Mouse (Mus musculus): ENCODE data around the gene Shf. TPM values are rescaled to one million over a fixed set of nuclear protein-coding genes. Genes with fewer than 3 reads are reported as not detected.

Shf gene
- polyA plus RNA-seq, 1 experiment from 2014 or later, result 12.0 TPM

GRCm38 (mm10) chr2:122367181-122367580 lies 1.8 kb downstream of the Shf start:
- Histone ChIP-seq H3K9me3 (no peaks in the 10 kb centered on the region), H3K9ac (peak overlapping the region; percentile 88), H3K36me3 (replicated peaks) (peaks cover 6% of the 10 kb centered on the region; the same call in 1 of the 2 replicates), H3K27me3 (replicated peaks) (no peaks in the 10 kb centered on the region), H3K4me1 (peaks cover 29% of the 10 kb centered on the region), H3K27ac (no peak overlapping the region), H3K4me2 (peak overlapping the region; percentile 68), H3K4me3 (peak overlapping the region; percentile 91)
- 21% methylated on average over 4 of the region's 4 CpGs for WGBS
- no peak for ATAC-seq (replicated peaks)

- Histone ChIP-seq H3K4me3 (peak overlapping the region; percentile 91), H3K4me1 (peaks cover 29% of the 10 kb centered on the region), H3K36me3 (replicated peaks) (peaks cover 6% of the 10 kb centered on the region; the same call in 1 of the 2 replicates), H3K27ac (0 out of 2 replicates have a peak overlapping the region, but pooled peaks have one; percentile 21), H3K9me3 (no peaks in the 10 kb centered on the region), H3K27me3 (replicated peaks) (no peaks in the 10 kb centered on the region), H3K9ac (0 out of 2 replicates have a peak overlapping the region, but pooled peaks have one; percentile 10), H3K4me2 (peak overlapping the region; percentile 68)
- ATAC-seq (replicated peaks), result no peak
- 11% methylated on average over 5 of the region's 5 CpGs for WGBS
These were observed 2.3 kb downstream of the Shf start for GRCm38 (mm10) chr2:122366706-122367105.

- 54% methylated on average over 3 of the region's 3 CpGs for WGBS
- no peaks in the 10 kb centered on the region for H3K27me3 ChIP-seq (replicated peaks)
- no peaks in the 10 kb centered on the region for H3K9me3 ChIP-seq
- H3K27ac ChIP-seq, result 0 out of 2 replicates have a peak overlapping the region, but pooled peaks have one; percentile 21
- peaks cover 29% of the 10 kb centered on the region for H3K4me1 ChIP-seq
- peak overlapping the region; percentile 91; the same call in 1 of the 2 replicates for H3K4me3 ChIP-seq
- no peak for ATAC-seq (replicated peaks)
- no peak overlapping the region for H3K9ac ChIP-seq
- H3K4me2 ChIP-seq, result peak overlapping the region; percentile 68
- peaks cover 6% of the 10 kb centered on the region; the same call in 1 of the 2 replicates for H3K36me3 ChIP-seq (replicated peaks)
These were observed 2.9 kb downstream of the Shf start for GRCm38 (mm10) chr2:122366039-122366438.

GRCm38 (mm10) chr2:122365244-122365866 lies 3.6 kb downstream of the Shf start:
- Histone ChIP-seq H3K4me1 (peaks cover 29% of the 10 kb centered on the region), H3K27ac (no peak overlapping the region), H3K9ac (no peak overlapping the region), H3K4me3 (no peak overlapping the region), H3K4me2 (peak overlapping the region; percentile 68; the same call in 1 of the 2 replicates), H3K9me3 (no peaks in the 10 kb centered on the region), H3K27me3 (replicated peaks) (no peaks in the 10 kb centered on the region), H3K36me3 (replicated peaks) (peaks cover 6% of the 10 kb centered on the region; the same call in 1 of the 2 replicates)
- ATAC-seq (replicated peaks), result no peak
- WGBS, result 88% methylated on average over 10 of the region's 10 CpGs

GRCm38 (mm10) chr2:122364352-122364944 lies 4.5 kb downstream of the Shf start:
- H3K4me3 ChIP-seq, result no peak overlapping the region
- no peaks in the 10 kb centered on the region for H3K9me3 ChIP-seq
- WGBS, result 84% methylated on average over 3 of the region's 3 CpGs
- no peak overlapping the region for H3K4me2 ChIP-seq
- no peak overlapping the region for H3K27ac ChIP-seq
- H3K36me3 ChIP-seq (replicated peaks), result peaks cover 6% of the 10 kb centered on the region; the same call in 1 of the 2 replicates
- ATAC-seq (replicated peaks), result no peak
- no peak overlapping the region for H3K9ac ChIP-seq
- H3K27me3 ChIP-seq (replicated peaks), result no peaks in the 10 kb centered on the region
- peaks cover 29% of the 10 kb centered on the region for H3K4me1 ChIP-seq

- no peak for ATAC-seq (replicated peaks)
- no peaks in the 10 kb centered on the region for H3K27me3 ChIP-seq (replicated peaks)
- WGBS, result 79% methylated on average over 13 of the region's 13 CpGs
- H3K4me2 ChIP-seq, result no peak overlapping the region
- H3K27ac ChIP-seq, result no peak overlapping the region
- no peak overlapping the region for H3K9ac ChIP-seq
- peaks cover 25% of the 10 kb centered on the region for H3K4me1 ChIP-seq
- no peak overlapping the region for H3K4me3 ChIP-seq
- H3K36me3 ChIP-seq (replicated peaks), result peaks cover 6% of the 10 kb centered on the region; the same call in 1 of the 2 replicates
- H3K9me3 ChIP-seq, result no peaks in the 10 kb centered on the region
These were observed 6.1 kb downstream of the Shf start for GRCm38 (mm10) chr2:122362622-122363523.

- no peak overlapping the region for H3K9ac ChIP-seq
- H3K27ac ChIP-seq, result no peak overlapping the region
- H3K4me2 ChIP-seq, result no peak overlapping the region
- 61% methylated on average over 10 of the region's 10 CpGs for WGBS
- H3K4me1 ChIP-seq, result peaks cover 17% of the 10 kb centered on the region
- peaks cover 9% of the 10 kb centered on the region; the same call in 1 of the 2 replicates for H3K36me3 ChIP-seq (replicated peaks)
- no peak overlapping the region for H3K4me3 ChIP-seq
- H3K27me3 ChIP-seq (replicated peaks), result no peaks in the 10 kb centered on the region
- no peak for ATAC-seq (replicated peaks)
- H3K9me3 ChIP-seq, result no peaks in the 10 kb centered on the region
These were observed 6.9 kb downstream of the Shf start for GRCm38 (mm10) chr2:122361868-122362621.

GRCm38 (mm10) chr2:122361181-122361580 lies 7.8 kb downstream of the Shf start:
- Histone ChIP-seq H3K27me3 (replicated peaks) (no peaks in the 10 kb centered on the region), H3K9ac (no peak overlapping the region), H3K4me2 (no peak overlapping the region), H3K9me3 (no peaks in the 10 kb centered on the region), H3K4me3 (no peak overlapping the region), H3K4me1 (peaks cover 8% of the 10 kb centered on the region), H3K36me3 (replicated peaks) (peaks cover 10% of the 10 kb centered on the region; the same call in 1 of the 2 replicates), H3K27ac (no peak overlapping the region)
- WGBS, result 93% methylated on average over 6 of the region's 6 CpGs
- no peak for ATAC-seq (replicated peaks)

GRCm38 (mm10) chr2:122360310-122360709 lies 8.7 kb downstream of the Shf start:
- peaks cover 3% of the 10 kb centered on the region; the same call in 1 of the 2 replicates for H3K4me1 ChIP-seq
- H3K9me3 ChIP-seq, result no peaks in the 10 kb centered on the region
- no peak for ATAC-seq (replicated peaks)
- WGBS, result 93% methylated on average over 6 of the region's 6 CpGs
- no peak overlapping the region for H3K4me2 ChIP-seq
- H3K27ac ChIP-seq, result no peak overlapping the region
- no peak overlapping the region for H3K4me3 ChIP-seq
- no peak overlapping the region for H3K9ac ChIP-seq
- no peaks in the 10 kb centered on the region for H3K27me3 ChIP-seq (replicated peaks)
- H3K36me3 ChIP-seq (replicated peaks), result peaks cover 10% of the 10 kb centered on the region; the same call in 1 of the 2 replicates

GRCm38 (mm10) chr2:122356187-122356586 lies 12.8 kb downstream of the Shf start:
- Histone ChIP-seq H3K27ac (no peak overlapping the region), H3K9me3 (no peaks in the 10 kb centered on the region), H3K9ac (no peak overlapping the region), H3K4me1 (peaks cover 34% of the 10 kb centered on the region), H3K4me2 (no peak overlapping the region), H3K36me3 (replicated peaks) (0 out of 2 replicates have a peak, but pooled peaks cover 7% of the 10 kb centered on the region), H3K4me3 (no peak overlapping the region), H3K27me3 (replicated peaks) (no peaks in the 10 kb centered on the region)
- no peak for ATAC-seq (replicated peaks)
- 76% methylated on average over 3 of the region's 3 CpGs for WGBS

GRCm38 (mm10) chr2:122355389-122355788 lies 13.6 kb downstream of the Shf start:
- Histone ChIP-seq H3K4me3 (no peak overlapping the region), H3K27me3 (replicated peaks) (no peaks in the 10 kb centered on the region), H3K27ac (no peak overlapping the region), H3K9ac (no peak overlapping the region), H3K9me3 (no peaks in the 10 kb centered on the region), H3K4me1 (peaks cover 35% of the 10 kb centered on the region), H3K36me3 (replicated peaks) (0 out of 2 replicates have a peak, but pooled peaks cover 7% of the 10 kb centered on the region), H3K4me2 (no peak overlapping the region)
- no peak for ATAC-seq (replicated peaks)
- WGBS, result 93% methylated on average over 5 of the region's 5 CpGs
